Mouse (Mus musculus) ES-E14 (cell line): ENCODE measurements around the gene Spcs3. TPM values are rescaled to one million over a fixed set of nuclear protein-coding genes. Genes with fewer than 3 reads are reported as not detected.

Experiments
- DNase-seq: peaks from one replicate; pipeline ENCODE4 v3.0.0-alpha.2; 2013; ENCODE audit warnings: low read depth, low spot score
- H3K27ac ChIP-seq: 2 replicates; pipeline ENCODE4 v1.5.1; 2012; ENCODE audit warnings: low read depth, mild to moderate bottlenecking, low read length, moderate library complexity, mixed read lengths; ENCODE audit not compliant: poor library complexity, insufficient read depth, severe bottlenecking
- H3K36me3 ChIP-seq: 2 replicates; pipeline ENCODE4 v1.6.1; 2012; ENCODE audit warnings: mild to moderate bottlenecking, low read length, moderate library complexity, mixed read lengths; ENCODE audit not compliant: control insufficient read depth, poor library complexity, insufficient read depth, severe bottlenecking
- H3K4me1 ChIP-seq, 2 experiments: fragments of 150-350 bp in 1 of 2; sonication (generic) in 1 of 2; 2 replicates each; pipeline ENCODE4 v1.6.1; 2012; ENCODE audit warnings: low read length in 2 of 2, mild to moderate bottlenecking in 1 of 2, mixed read lengths in 1 of 2; ENCODE audit not compliant: control insufficient read depth in 2 of 2, insufficient read depth in 2 of 2, poor library complexity in 1 of 2
- H3K4me3 ChIP-seq, 2 experiments: fragments of 150-350 bp in 1 of 2; sonication (generic) in 1 of 2; 2 replicates each; pipeline ENCODE4 v1.5.1; 2012; ENCODE audit warnings: low read length in 2 of 2, low read depth in 1 of 2, mild to moderate bottlenecking in 1 of 2, mixed read lengths in 1 of 2; ENCODE audit not compliant: insufficient read depth in 1 of 2, poor library complexity in 1 of 2, severe bottlenecking in 1 of 2
- H3K9ac ChIP-seq: 2 replicates; pipeline ENCODE4 v1.6.1; 2012; ENCODE audit warnings: low read depth, mild to moderate bottlenecking, low read length, mixed read lengths; ENCODE audit not compliant: poor library complexity, insufficient read depth, severe bottlenecking
- H3K9me3 ChIP-seq: fragments of 150-350 bp; sonication (generic); 2 replicates; pipeline ENCODE4 v1.6.1; 2012; ENCODE audit warnings: low read depth, mild to moderate bottlenecking, low read length; ENCODE audit not compliant: control insufficient read depth, insufficient read depth
- CHD2 ChIP-seq: IDR thresholded peaks from 2 replicates; pipeline ENCODE4 v1.6.1; 2014; ENCODE audit warnings: mild to moderate bottlenecking, low read depth, low read length, inconsistent platforms
- HCFC1 ChIP-seq: IDR thresholded peaks from 2 replicates; pipeline ENCODE4 v1.6.1; 2012; ENCODE audit warnings: low read length, inconsistent platforms, borderline replicate concordance; ENCODE audit not compliant: insufficient read depth
- MAFK ChIP-seq: IDR thresholded peaks from 2 replicates; pipeline ENCODE4 v1.6.1; 2014; ENCODE audit warnings: mild to moderate bottlenecking, low read depth, low read length, inconsistent platforms; ENCODE audit not compliant: insufficient read depth
- ZC3H11A ChIP-seq: IDR thresholded peaks from 2 replicates; pipeline ENCODE4 v1.6.1; 2012; ENCODE audit warnings: low read depth, mild to moderate bottlenecking, inconsistent platforms, low read length, borderline replicate concordance
- ZNF384 ChIP-seq: IDR thresholded peaks from 2 replicates; pipeline ENCODE4 v1.6.1; 2012; ENCODE audit warnings: low read depth, low read length, inconsistent platforms
- in situ Hi-C, 2 experiments: fragments of 600-800 bp; cut with MboI; formaldehyde crosslinking; loops; one replicate each; pipeline ENCODE4 v1.15.1; 2025; ENCODE audit warnings: low sequenced_read_pairs in 2 of 2, inconsistent platforms in 1 of 2; ENCODE audit not compliant: unreplicated experiment in 2 of 2
- total RNA-seq: library from RNA; depleted of rRNA; stranded (reverse); fragments of 300-350 nt; gene quantifications from 2 replicates; pipeline ENCODE4 v1.2.3, GENCODE M21; 2012

Spcs3 gene
- total RNA-seq, 1 experiment = 98.1 TPM

DNA sequence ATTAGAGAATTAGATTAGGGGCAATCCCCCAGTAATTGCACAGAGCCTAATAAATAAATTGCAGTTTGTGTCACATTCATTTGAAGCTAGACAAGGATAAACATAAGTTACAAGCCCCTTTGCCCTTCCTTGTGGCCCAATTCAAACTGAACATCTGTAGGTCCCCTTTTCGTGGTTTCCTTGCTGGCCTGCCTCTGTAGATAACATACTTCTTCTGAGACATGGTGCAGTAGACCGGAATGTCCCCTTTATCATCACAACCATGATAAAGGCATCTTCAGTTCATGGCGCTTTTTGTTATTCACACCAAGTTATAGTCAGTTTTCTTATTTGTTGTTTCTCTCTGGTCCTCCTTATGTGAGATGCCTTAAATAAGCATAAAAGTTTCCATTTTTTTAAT is 18.0 kb downstream of the Spcs3 start:
- Histone ChIP-seq H3K9ac (no peak overlapping the region), H3K4me3 (no peak overlapping the region), H3K27ac (no peak overlapping the region), H3K4me1 (peaks cover 0 to 4% of the 10 kb centered on the region in 2 experiments; a peak in 1 of 4 replicates), H3K36me3 (no peaks in the 10 kb centered on the region), H3K9me3 (no peaks in the 10 kb centered on the region)
- in situ Hi-C loops = loop anchor here in 1 of 2 experiments (25.0 kb wide), 1 partner anchor 151 kb away; no protein-coding TSS in a partner anchor
- TF ChIP-seq MAFK (no peak), ZNF384 (no peak), CHD2 (no peak), ZC3H11A (no peak), HCFC1 (no peak)
- no peak for DNase-seq

DNA sequence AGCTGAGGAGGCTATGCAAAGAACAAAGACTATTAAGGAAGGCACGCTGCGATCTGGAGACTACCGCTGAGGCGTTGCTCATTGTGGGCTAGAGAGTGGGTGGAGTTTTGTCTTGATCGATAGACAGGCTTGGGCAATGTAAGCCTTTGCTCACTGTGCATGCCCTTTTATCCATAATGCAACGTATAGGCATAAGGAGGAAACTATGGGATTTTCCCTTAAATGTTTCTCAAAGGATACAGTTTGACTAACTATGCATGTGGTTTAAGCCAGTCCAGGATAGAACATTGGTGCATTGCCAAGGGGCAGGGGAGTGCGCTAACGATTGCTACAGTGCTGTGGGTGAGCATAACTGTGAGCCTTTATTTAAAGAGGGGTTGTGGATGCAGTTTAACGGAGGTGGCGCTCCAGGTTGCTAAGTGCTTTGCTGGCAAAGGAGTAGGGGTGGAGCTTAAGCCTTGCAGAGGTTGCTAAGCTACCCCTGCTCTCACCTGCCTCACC is 20.5 kb downstream of the Spcs3 start:
- peaks cover 0 to 4% of the 10 kb centered on the region in 2 experiments; a peak in 1 of 4 replicates for H3K4me1 ChIP-seq
- H3K9ac ChIP-seq = no peak overlapping the region
- no peak for TF ChIP-seq ZNF384
- no peak for TF ChIP-seq ZC3H11A
- TF ChIP-seq CHD2 = no peak
- DNase-seq = no peak
- H3K36me3 ChIP-seq = no peaks in the 10 kb centered on the region
- H3K9me3 ChIP-seq = no peaks in the 10 kb centered on the region
- in situ Hi-C loops = loop anchor here in 1 of 2 experiments (25.0 kb wide), 1 partner anchor 153 kb away; no protein-coding TSS in a partner anchor
- H3K4me3 ChIP-seq = no peak overlapping the region
- no peak overlapping the region for H3K27ac ChIP-seq

DNA sequence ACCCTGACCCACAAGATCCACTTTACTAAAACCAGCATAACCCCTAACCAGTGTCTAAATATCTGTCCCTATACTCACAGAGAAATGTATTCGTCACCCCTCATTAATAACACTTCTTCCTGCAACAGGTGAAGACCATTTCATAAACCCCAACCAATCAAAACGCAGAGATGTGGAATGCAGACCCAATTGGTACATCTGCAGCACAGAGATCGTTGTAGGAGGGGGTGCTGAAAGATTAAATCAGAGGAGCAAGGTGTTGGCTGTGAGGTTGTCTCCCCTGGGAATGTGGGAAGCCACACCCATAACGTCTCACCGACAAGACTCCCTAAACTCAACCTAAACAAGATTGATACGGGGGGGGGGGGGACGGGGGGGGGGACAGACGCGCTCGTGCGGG is 21.0 kb downstream of the Spcs3 start:
- H3K4me1 ChIP-seq = peaks cover 0 to 4% of the 10 kb centered on the region in 2 experiments; a peak in 1 of 4 replicates
- H3K9me3 ChIP-seq = no peaks in the 10 kb centered on the region
- no peak overlapping the region for H3K4me3 ChIP-seq
- no peak for DNase-seq
- TF ChIP-seq MAFK (no peak), ZNF384 (no peak), ZC3H11A (no peak), CHD2 (no peak), HCFC1 (no peak)
- H3K9ac ChIP-seq = no peak overlapping the region
- no peaks in the 10 kb centered on the region for H3K36me3 ChIP-seq
- in situ Hi-C loops = loop anchor here in 1 of 2 experiments (25.0 kb wide), 1 partner anchor 153 kb away; no protein-coding TSS in a partner anchor
- no peak overlapping the region for H3K27ac ChIP-seq

DNA sequence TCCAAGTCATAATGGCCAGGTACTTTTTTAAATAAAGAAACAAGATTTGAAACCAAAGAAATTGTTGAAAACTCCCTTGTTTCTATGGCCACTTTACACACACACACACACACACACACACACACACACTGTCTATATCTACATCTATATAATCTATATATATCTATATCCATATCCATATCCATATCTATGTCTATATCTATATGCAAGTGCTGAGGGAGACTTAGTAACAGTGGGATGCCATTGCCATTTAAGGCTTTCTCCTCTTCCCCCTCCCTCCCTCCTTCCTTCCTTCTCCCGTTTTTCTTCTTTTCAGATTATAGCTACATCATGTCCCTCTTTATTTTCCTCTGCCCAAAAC is 21.7 kb downstream of the Spcs3 start:
- TF ChIP-seq MAFK (no peak), ZNF384 (no peak), HCFC1 (no peak), ZC3H11A (no peak), CHD2 (no peak)
- Histone ChIP-seq H3K9ac (no peak overlapping the region), H3K36me3 (no peaks in the 10 kb centered on the region), H3K27ac (no peak overlapping the region), H3K4me1 (peaks cover 0 to 4% of the 10 kb centered on the region in 2 experiments; a peak in 1 of 4 replicates), H3K4me3 (no peak overlapping the region), H3K9me3 (no peaks in the 10 kb centered on the region)
- DNase-seq = no peak
- in situ Hi-C loops = loop anchor here in 1 of 2 experiments (25.0 kb wide), 1 partner anchor 154 kb away; no protein-coding TSS in a partner anchor
